Mouse (Mus musculus): ENCODE data around the gene Gcnt4. TPM values are rescaled to one million over a fixed set of nuclear protein-coding genes. Genes with fewer than 3 reads are reported as not detected.

Gcnt4 gene
- 0.31 and 0.46 TPM in 2 replicates for polyA plus RNA-seq (2014; fragmentation: Nextera tagmentation; extraction: Ambion mirVana)

DNA sequence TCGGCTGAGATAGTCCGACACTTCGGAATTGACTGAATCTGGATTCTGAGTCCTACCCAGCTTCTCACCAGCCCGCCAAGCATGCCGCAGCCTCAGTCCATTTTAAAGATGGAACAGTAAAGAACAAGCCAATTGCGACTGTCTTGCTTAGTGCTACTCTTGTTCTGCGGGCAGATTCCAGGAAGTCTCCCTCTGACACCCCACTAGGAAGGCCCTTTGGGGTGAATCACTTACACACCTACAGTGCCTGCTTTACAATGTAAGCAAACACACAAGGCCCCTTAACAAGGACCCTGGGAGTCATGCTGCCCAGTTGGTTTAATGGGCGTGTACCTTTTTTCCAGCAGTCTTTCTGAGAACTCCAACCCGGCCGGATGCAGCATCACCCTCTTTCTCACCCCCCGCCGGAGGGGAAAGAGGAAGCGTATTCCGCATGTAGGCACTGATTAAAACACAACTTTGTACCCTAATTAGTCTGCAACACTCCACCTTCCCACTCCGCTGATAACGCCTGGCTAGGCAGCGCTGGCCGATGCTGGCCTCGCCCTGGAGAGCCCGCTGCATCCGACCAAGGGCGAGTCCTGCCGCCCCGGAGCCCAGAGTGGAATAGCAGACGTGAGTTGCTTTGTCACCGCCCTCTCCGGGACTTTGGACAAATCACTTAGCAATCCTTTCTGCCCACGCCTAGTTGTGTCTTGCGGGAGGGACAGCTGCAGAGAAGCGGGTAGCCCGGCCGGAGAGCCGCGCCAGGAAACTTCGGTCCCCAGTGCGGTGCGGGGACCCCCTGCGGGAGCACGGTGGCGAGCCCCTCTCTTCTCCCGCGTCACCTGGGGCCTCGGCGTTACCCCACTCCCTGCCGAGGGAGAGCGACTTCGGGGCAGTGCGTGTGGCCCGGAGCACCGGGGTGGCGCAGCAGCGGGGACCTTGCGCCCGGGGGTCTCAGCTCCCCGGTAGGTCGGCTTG is at the start of gene Gcnt4:
Gcnt4 (plus strand) TSS at position 691 of the 963 bp plus-strand sequence.
- Histone ChIP-seq H3K4me2 (ENCODE audit: low read length) (peak within 1 kb of the TSS; percentile 96), H3K36me3 (ENCODE audit: control insufficient read depth, insufficient read depth, low read length) (no peaks in the 10 kb centered on the region), H3K9ac (ENCODE audit: low read length) (peak within 1 kb of the TSS; percentile 78), H3K4me1 (ENCODE audit: control insufficient read depth in 2 of 2, insufficient read depth in 2 of 2, low read length in 2 of 2) (no peaks in the 10 kb centered on the region; a peak in 1 of 4 replicates), H3K27me3 (ENCODE audit: control insufficient read depth, insufficient read depth, low read length) (peaks cover 16% of the 10 kb centered on the region), H3K4me3 (ENCODE audit: control insufficient read depth in 1 of 2, insufficient read depth in 1 of 2, low read depth in 1 of 2, low read length in 2 of 2) (peak within 1 kb of the TSS; percentile 57 to 73), H3K27ac (replicated peaks in 1 of 2; ENCODE audit: control insufficient read depth in 1 of 2, insufficient read depth in 1 of 2, low read depth in 2 of 2, low read length in 2 of 2) (no peak within 1 kb of the TSS), H3K9me3 (ENCODE audit: control insufficient read depth, low read length) (no peaks in the 10 kb centered on the region)
- ATAC-seq (ENCODE audit: insufficient number of reproducible peaks, insufficient read depth, low FRiP score, low read depth), result peak; percentile 72
- WGBS, result 10% methylated on average over 53 of the region's 56 CpGs

- Histone ChIP-seq H3K4me3 (ENCODE audit: control insufficient read depth in 1 of 2, insufficient read depth in 1 of 2, low read depth in 1 of 2, low read length in 2 of 2) (no peak overlapping the region), H3K4me2 (ENCODE audit: low read length) (no peak overlapping the region), H3K36me3 (ENCODE audit: control insufficient read depth, insufficient read depth, low read length) (no peaks in the 10 kb centered on the region), H3K9me3 (ENCODE audit: control insufficient read depth, low read length) (no peaks in the 10 kb centered on the region), H3K9ac (ENCODE audit: low read length) (no peak overlapping the region), H3K27ac (replicated peaks in 1 of 2; ENCODE audit: control insufficient read depth in 1 of 2, insufficient read depth in 1 of 2, low read depth in 2 of 2, low read length in 2 of 2) (no peak overlapping the region), H3K27me3 (ENCODE audit: control insufficient read depth, insufficient read depth, low read length) (no peaks in the 10 kb centered on the region), H3K4me1 (ENCODE audit: control insufficient read depth in 2 of 2, insufficient read depth in 2 of 2, low read length in 2 of 2) (no peaks in the 10 kb centered on the region)
- ATAC-seq (ENCODE audit: insufficient number of reproducible peaks, insufficient read depth, low FRiP score, low read depth), result no peak
- WGBS, result 67% methylated on average over 12 of the region's 12 CpGs
These were observed 46.0 kb upstream of the Gcnt4 start for GRCm38 (mm10) chr13:96878220-96879057.

- ATAC-seq (ENCODE audit: insufficient number of reproducible peaks, insufficient read depth, low FRiP score, low read depth), result no peak
- no peaks in the 10 kb centered on the region for H3K36me3 ChIP-seq (ENCODE audit: control insufficient read depth, insufficient read depth, low read length)
- H3K4me2 ChIP-seq (ENCODE audit: low read length), result no peak overlapping the region
- H3K4me1 ChIP-seq (ENCODE audit: control insufficient read depth in 2 of 2, insufficient read depth in 2 of 2, low read length in 2 of 2), result no peaks in the 10 kb centered on the region
- no peak overlapping the region for H3K9ac ChIP-seq (ENCODE audit: low read length)
- no peak overlapping the region for H3K4me3 ChIP-seq (ENCODE audit: control insufficient read depth in 1 of 2, insufficient read depth in 1 of 2, low read depth in 1 of 2, low read length in 2 of 2)
- no peaks in the 10 kb centered on the region for H3K9me3 ChIP-seq (ENCODE audit: control insufficient read depth, low read length)
- no peak overlapping the region for H3K27ac ChIP-seq (replicated peaks in 1 of 2; ENCODE audit: control insufficient read depth in 1 of 2, insufficient read depth in 1 of 2, low read depth in 2 of 2, low read length in 2 of 2)
- 30% methylated on average over 1 of the region's 1 CpGs for WGBS
- no peaks in the 10 kb centered on the region for H3K27me3 ChIP-seq (ENCODE audit: control insufficient read depth, insufficient read depth, low read length)
These were observed 40.0 kb upstream of the Gcnt4 start for GRCm38 (mm10) chr13:96884534-96884933.

DNA sequence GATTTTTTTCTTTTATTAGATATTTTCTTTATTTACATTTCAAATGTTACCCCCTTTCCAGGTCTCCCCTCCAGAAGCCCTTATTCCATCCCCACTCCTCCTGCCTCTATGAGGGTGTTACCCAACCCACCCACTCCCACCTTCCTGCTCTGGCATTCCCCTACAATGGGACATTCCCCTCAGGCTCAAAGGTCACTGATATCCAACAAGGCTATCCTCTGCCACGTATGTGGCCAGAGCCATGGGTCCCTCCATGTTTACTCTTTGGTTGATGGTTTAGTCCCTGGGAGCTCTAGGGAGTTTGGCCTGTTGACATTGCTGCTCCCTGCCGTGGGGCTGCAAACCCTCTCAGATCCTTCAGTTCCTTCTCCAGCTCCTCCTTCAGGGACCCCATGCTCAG is 34.5 kb upstream of the Gcnt4 start:
- no peak for ATAC-seq (ENCODE audit: insufficient number of reproducible peaks, insufficient read depth, low FRiP score, low read depth)
- no peaks in the 10 kb centered on the region for H3K9me3 ChIP-seq (ENCODE audit: control insufficient read depth, low read length)
- H3K36me3 ChIP-seq (ENCODE audit: control insufficient read depth, insufficient read depth, low read length), result no peaks in the 10 kb centered on the region
- no peak overlapping the region for H3K9ac ChIP-seq (ENCODE audit: low read length)
- no peak overlapping the region for H3K4me2 ChIP-seq (ENCODE audit: low read length)
- no peak overlapping the region for H3K27ac ChIP-seq (replicated peaks in 1 of 2; ENCODE audit: control insufficient read depth in 1 of 2, insufficient read depth in 1 of 2, low read depth in 2 of 2, low read length in 2 of 2)
- WGBS, result 26% methylated on average over 2 of the region's 2 CpGs
- H3K4me1 ChIP-seq (ENCODE audit: control insufficient read depth in 2 of 2, insufficient read depth in 2 of 2, low read length in 2 of 2), result no peaks in the 10 kb centered on the region
- H3K27me3 ChIP-seq (ENCODE audit: control insufficient read depth, insufficient read depth, low read length), result no peaks in the 10 kb centered on the region
- no peak overlapping the region for H3K4me3 ChIP-seq (ENCODE audit: control insufficient read depth in 1 of 2, insufficient read depth in 1 of 2, low read depth in 1 of 2, low read length in 2 of 2)

- Histone ChIP-seq H3K9me3 (ENCODE audit: control insufficient read depth, low read length) (no peaks in the 10 kb centered on the region), H3K9ac (ENCODE audit: low read length) (no peak overlapping the region), H3K4me3 (ENCODE audit: control insufficient read depth in 1 of 2, insufficient read depth in 1 of 2, low read depth in 1 of 2, low read length in 2 of 2) (no peak overlapping the region), H3K36me3 (ENCODE audit: control insufficient read depth, insufficient read depth, low read length) (no peaks in the 10 kb centered on the region), H3K27ac (replicated peaks in 1 of 2; ENCODE audit: control insufficient read depth in 1 of 2, insufficient read depth in 1 of 2, low read depth in 2 of 2, low read length in 2 of 2) (no peak overlapping the region), H3K27me3 (ENCODE audit: control insufficient read depth, insufficient read depth, low read length) (no peaks in the 10 kb centered on the region), H3K4me1 (ENCODE audit: control insufficient read depth in 2 of 2, insufficient read depth in 2 of 2, low read length in 2 of 2) (no peaks in the 10 kb centered on the region), H3K4me2 (ENCODE audit: low read length) (no peak overlapping the region)
- ATAC-seq (ENCODE audit: insufficient number of reproducible peaks, insufficient read depth, low FRiP score, low read depth), result no peak
- WGBS, result 68% methylated on average over 2 of the region's 2 CpGs
These were observed 29.3 kb upstream of the Gcnt4 start for GRCm38 (mm10) chr13:96895144-96895543.

DNA sequence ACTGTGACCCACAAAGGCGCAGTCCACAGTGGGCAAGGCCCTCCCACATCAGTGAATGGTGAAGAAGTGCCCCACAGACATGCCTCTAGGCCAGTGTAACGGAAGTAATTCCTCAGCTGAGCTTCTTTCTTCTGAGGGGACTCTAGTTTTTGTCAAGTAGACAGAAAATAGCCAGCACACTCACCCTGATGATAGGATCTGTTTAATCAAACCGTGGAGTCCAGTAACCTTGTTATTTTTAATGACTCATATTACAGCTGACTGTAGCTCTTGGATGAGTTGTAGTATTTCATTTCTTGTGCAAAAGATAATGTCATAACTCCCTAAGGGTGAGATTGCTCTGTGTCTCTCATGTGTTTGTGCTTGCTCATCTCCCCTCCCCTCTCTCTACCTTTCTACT is 17.8 kb upstream of the Gcnt4 start:
- Histone ChIP-seq H3K4me1 (ENCODE audit: control insufficient read depth in 2 of 2, insufficient read depth in 2 of 2, low read length in 2 of 2) (no peaks in the 10 kb centered on the region), H3K4me3 (ENCODE audit: control insufficient read depth in 1 of 2, insufficient read depth in 1 of 2, low read depth in 1 of 2, low read length in 2 of 2) (no peak overlapping the region), H3K36me3 (ENCODE audit: control insufficient read depth, insufficient read depth, low read length) (no peaks in the 10 kb centered on the region), H3K4me2 (ENCODE audit: low read length) (no peak overlapping the region), H3K9ac (ENCODE audit: low read length) (no peak overlapping the region), H3K9me3 (ENCODE audit: control insufficient read depth, low read length) (no peaks in the 10 kb centered on the region), H3K27ac (replicated peaks in 1 of 2; ENCODE audit: control insufficient read depth in 1 of 2, insufficient read depth in 1 of 2, low read depth in 2 of 2, low read length in 2 of 2) (no peak overlapping the region), H3K27me3 (ENCODE audit: control insufficient read depth, insufficient read depth, low read length) (no peaks in the 10 kb centered on the region)
- WGBS, result 54% methylated on average over 3 of the region's 3 CpGs
- no peak for ATAC-seq (ENCODE audit: insufficient number of reproducible peaks, insufficient read depth, low FRiP score, low read depth)

- no peaks in the 10 kb centered on the region for H3K4me1 ChIP-seq (ENCODE audit: control insufficient read depth in 2 of 2, insufficient read depth in 2 of 2, low read length in 2 of 2)
- no peaks in the 10 kb centered on the region for H3K36me3 ChIP-seq (ENCODE audit: control insufficient read depth, insufficient read depth, low read length)
- no peaks in the 10 kb centered on the region for H3K9me3 ChIP-seq (ENCODE audit: control insufficient read depth, low read length)
- H3K4me3 ChIP-seq (ENCODE audit: control insufficient read depth in 1 of 2, insufficient read depth in 1 of 2, low read depth in 1 of 2, low read length in 2 of 2), result no peak overlapping the region
- H3K27ac ChIP-seq (replicated peaks in 1 of 2; ENCODE audit: control insufficient read depth in 1 of 2, insufficient read depth in 1 of 2, low read depth in 2 of 2, low read length in 2 of 2), result no peak overlapping the region
- H3K27me3 ChIP-seq (ENCODE audit: control insufficient read depth, insufficient read depth, low read length), result no peaks in the 10 kb centered on the region
- H3K4me2 ChIP-seq (ENCODE audit: low read length), result no peak overlapping the region
- no peak overlapping the region for H3K9ac ChIP-seq (ENCODE audit: low read length)
- WGBS, result 84% methylated on average over 3 of the region's 3 CpGs
- no peak for ATAC-seq (ENCODE audit: insufficient number of reproducible peaks, insufficient read depth, low FRiP score, low read depth)
These were observed 13.3 kb upstream of the Gcnt4 start for GRCm38 (mm10) chr13:96911202-96911601.

All from heart, embryonic 14.5 days (tissue).